Mouse (Mus musculus) small intestine, adult 2 months (tissue): ENCODE results near the gene Map4k1.

Experiments
- CTCF ChIP-seq: fragments of 200-500 bp; IDR thresholded peaks from 2 replicates; pipeline ENCODE4 v1.5.1; 2012; ENCODE audit warnings: low read depth, mild to moderate bottlenecking, control low read depth, inconsistent platforms, low read length, moderate library complexity, mixed read lengths; ENCODE audit not compliant: insufficient replicate concordance, insufficient read length; ENCODE audit errors: extremely low read depth
- POLR2A ChIP-seq: fragments of 200-500 bp; IDR thresholded peaks from 2 replicates; pipeline ENCODE4 v1.6.1; 2012; ENCODE audit warnings: low read depth, mild to moderate bottlenecking, control low read depth, inconsistent platforms, low read length, moderate library complexity

DNA sequence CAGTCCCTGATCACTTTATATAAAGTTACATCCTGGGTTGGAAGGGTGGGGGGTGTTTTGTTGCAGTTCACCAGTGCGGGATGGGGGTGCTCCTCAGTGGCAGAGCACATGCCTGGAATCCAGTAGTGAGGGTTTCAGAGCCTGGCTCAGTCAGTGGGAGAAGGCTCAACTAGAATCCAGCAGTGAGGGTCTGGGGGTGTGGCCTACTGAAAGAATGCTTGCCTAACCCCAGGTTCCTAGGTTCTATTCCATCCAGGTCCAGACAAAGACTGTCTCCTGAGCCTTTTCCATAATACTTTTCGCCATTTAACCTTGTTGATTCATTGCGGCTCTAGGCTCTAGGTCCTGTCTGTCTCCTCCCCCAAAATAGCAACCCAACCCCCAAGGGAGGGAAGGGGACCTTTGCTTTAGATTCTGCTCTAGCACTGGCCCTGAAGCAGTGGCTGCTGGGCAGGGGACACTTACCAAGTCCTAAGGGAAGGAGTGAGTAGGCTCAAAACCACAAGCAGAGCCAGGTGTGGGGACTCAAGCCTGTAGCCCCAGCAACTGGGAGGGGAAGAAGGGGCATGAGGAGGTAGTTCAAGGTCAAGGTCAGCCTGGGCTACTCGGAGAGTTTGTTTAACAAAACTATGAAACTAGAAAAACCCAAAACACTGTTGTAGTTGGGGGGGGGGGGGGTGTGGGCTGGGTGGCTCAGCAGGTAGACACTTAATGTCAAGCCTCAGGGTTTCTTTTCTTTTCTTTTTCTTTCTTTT is 14.9 kb upstream of the Map4k1 start:
- TF ChIP-seq CTCF (no peak), POLR2A (no peak)
